Mouse (Mus musculus): ENCODE measurements around the gene BC053393. TPM values are rescaled to one million over a fixed set of nuclear protein-coding genes. Genes with fewer than 3 reads are reported as not detected.

BC053393 gene
- total RNA-seq, 2 experiments from 2014 or later: not detected

GRCm38 (mm10) chr11:46636568-46636967 is 65.2 kb downstream of the BC053393 start:
- intact Hi-C loops (cut with DNase I): loop anchor here (10.0 kb wide), 1 partner anchor 192 kb away; no protein-coding TSS in a partner anchor
- DNase-seq (ENCODE audit: low spot score): no peak

Other genes starting within 250 kb of the BC053393 start
- gene Itk, start 182.0 kb upstream of the BC053393 start, total RNA-seq (2021): under 1 TPM; 0.16 to 0.31 TPM
- not detected for gene Fam71b, start 175.0 kb upstream of the BC053393 start, total RNA-seq (2021)
- gene Med7, start 134.6 kb upstream of the BC053393 start, total RNA-seq (2021): 10 to 100 TPM; 14.6 to 16.9 TPM
- under 1 TPM; 0.28 to 0.36 TPM for gene Havcr2, start 116.6 kb upstream of the BC053393 start, total RNA-seq (2021)
- gene Gm12169, start 47.3 kb upstream of the BC053393 start, total RNA-seq (2021): not detected
- gene Dppa1, start 57.7 kb downstream of the BC053393 start, total RNA-seq (2021): not detected
- gene Timd2, start 135.5 kb downstream of the BC053393 start, total RNA-seq (2021): not detected
- not detected for gene Havcr1, start 163.5 kb downstream of the BC053393 start, total RNA-seq (2021)
- gene Timd4, start 239.3 kb downstream of the BC053393 start, total RNA-seq (2021): 1 to 10 TPM; 1.5 to 1.6 TPM

All from heart, postnatal 25 days (tissue).